Mouse (Mus musculus): ENCODE measurements around the gene Prkd2. TPM values are rescaled to one million over a fixed set of nuclear protein-coding genes. Genes with fewer than 3 reads are reported as not detected.

The Prkd2 gene
- polyA plus RNA-seq, 1 experiment from 2014 or later = 11.1 TPM

DNA sequence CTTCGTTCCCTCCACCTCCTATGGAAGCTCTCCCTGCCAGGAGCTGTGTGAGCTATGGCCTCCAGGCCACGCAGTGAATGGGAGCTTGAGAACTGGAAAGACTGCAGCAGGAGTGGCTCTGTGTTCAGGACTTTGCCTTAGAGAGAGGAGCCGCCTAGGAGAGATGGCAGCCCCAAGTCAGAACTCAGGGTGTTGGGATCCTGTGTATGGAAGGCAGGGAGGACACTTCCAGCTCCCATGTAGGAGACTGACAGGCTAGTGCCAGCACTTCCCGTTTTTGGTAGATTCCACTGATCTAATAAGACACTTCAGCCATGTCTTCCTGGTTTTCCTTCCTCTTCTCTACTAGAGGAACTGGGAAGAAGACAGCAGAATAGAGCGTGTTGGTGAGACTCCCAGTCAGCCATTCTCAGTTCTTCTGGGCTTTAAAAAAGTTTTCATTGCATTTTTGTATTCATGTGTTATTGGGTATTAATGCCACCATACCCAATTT, 22.4 kb upstream of the Prkd2 start:
- H3K9ac ChIP-seq (ENCODE audit: low read length) = no peak overlapping the region; the same call in 1 of the 2 replicates
- no peak overlapping the region for H3K4me2 ChIP-seq (ENCODE audit: low read depth, low read length)
- peaks cover 34% of the 10 kb centered on the region for H3K4me1 ChIP-seq (ENCODE audit: control insufficient read depth, insufficient read depth, low read length)

GRCm38 (mm10) chr7:16821091-16821490, 21.6 kb upstream of the Prkd2 start:
- no peak overlapping the region for H3K4me2 ChIP-seq (ENCODE audit: low read depth, low read length)
- peak overlapping the region; percentile 13; the same call in 1 of the 2 replicates for H3K27ac ChIP-seq (ENCODE audit: low read length)
- no peaks in the 10 kb centered on the region for H3K9me3 ChIP-seq (replicated peaks; ENCODE audit: control insufficient read depth, low read length)
- H3K27me3 ChIP-seq (ENCODE audit: control insufficient read depth, insufficient read depth, low read length) = no peaks in the 10 kb centered on the region
- no peak overlapping the region for H3K4me3 ChIP-seq (replicated peaks; ENCODE audit: low read length)
- WGBS = 57% methylated on average over 3 of the region's 3 CpGs
- H3K9ac ChIP-seq (ENCODE audit: low read length) = no peak overlapping the region
- 0 out of 2 replicates have a peak, but pooled peaks cover 3% of the 10 kb centered on the region for H3K36me3 ChIP-seq (ENCODE audit: control insufficient read depth, insufficient read depth, low read length)
- no peak for ATAC-seq (ENCODE audit: insufficient read depth, low FRiP score)
- peaks cover 31% of the 10 kb centered on the region for H3K4me1 ChIP-seq (ENCODE audit: control insufficient read depth, insufficient read depth, low read length)

More for the DNA sequence above, 22.4 kb upstream of the Prkd2 start:
- Histone ChIP-seq H3K9me3 (replicated peaks; ENCODE audit: control insufficient read depth, low read length) (no peaks in the 10 kb centered on the region), H3K4me3 (replicated peaks; ENCODE audit: low read length) (no peak overlapping the region), H3K27me3 (ENCODE audit: control insufficient read depth, insufficient read depth, low read length) (no peaks in the 10 kb centered on the region), H3K27ac (ENCODE audit: low read length) (no peak overlapping the region), H3K36me3 (ENCODE audit: control insufficient read depth, insufficient read depth, low read length) (0 out of 2 replicates have a peak, but pooled peaks cover 3% of the 10 kb centered on the region)
- WGBS = 72% methylated on average over 5 of the region's 5 CpGs
- no peak for ATAC-seq (ENCODE audit: insufficient read depth, low FRiP score)

DNA sequence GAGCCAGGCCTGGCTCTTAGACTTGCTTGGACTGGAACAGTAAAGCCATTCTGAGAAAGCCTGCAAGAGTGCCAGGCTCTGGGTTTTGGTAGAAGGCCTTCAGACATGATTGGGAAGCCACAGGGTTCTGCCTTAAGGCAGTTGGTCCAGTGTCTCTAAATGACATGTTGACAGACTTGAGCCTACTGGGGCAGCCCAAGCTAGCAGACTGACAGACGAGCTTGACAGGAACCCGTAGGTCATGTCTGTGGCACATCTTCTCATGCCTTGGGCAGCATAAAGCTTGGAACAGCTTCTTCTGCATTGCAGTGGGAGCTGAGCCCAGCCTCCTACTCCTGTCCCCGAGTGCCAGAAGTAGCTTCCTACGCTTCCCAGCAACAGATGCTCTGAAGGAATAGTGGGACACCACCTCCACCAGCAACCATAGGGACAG, 21.0 kb upstream of the Prkd2 start:
- whole genome bisulfite sequencing = 66% methylated on average over 4 of the region's 4 CpGs
- Histone ChIP-seq H3K4me1 (ENCODE audit: control insufficient read depth, insufficient read depth, low read length) (peaks cover 31% of the 10 kb centered on the region), H3K9me3 (replicated peaks; ENCODE audit: control insufficient read depth, low read length) (no peaks in the 10 kb centered on the region), H3K27ac (ENCODE audit: low read length) (no peak overlapping the region), H3K4me2 (ENCODE audit: low read depth, low read length) (no peak overlapping the region), H3K4me3 (replicated peaks; ENCODE audit: low read length) (no peak overlapping the region), H3K9ac (ENCODE audit: low read length) (no peak overlapping the region), H3K36me3 (ENCODE audit: control insufficient read depth, insufficient read depth, low read length) (0 out of 2 replicates have a peak, but pooled peaks cover 3% of the 10 kb centered on the region), H3K27me3 (ENCODE audit: control insufficient read depth, insufficient read depth, low read length) (no peaks in the 10 kb centered on the region)
- no peak for ATAC-seq (ENCODE audit: insufficient read depth, low FRiP score)

DNA sequence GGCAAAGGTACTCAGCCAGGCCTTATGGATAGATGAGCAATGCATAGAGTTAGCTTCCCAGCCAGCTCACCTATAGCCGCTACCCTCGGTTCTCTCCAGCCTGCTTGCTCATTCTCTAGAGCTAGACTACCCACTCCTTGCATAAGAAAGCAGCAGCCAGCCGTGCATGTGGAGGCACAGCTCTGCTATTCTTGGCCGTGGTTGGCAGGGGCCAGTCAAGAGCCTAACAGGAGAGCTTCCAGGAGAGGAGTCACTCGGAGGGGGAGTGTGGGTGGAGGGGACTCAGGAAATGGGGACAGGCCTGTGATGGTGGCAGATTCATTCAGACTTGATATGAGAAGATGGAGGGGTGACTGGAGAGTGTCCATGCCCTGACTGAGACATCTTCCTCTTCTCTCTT, 19.0 kb upstream of the Prkd2 start:
- no peak overlapping the region for H3K9ac ChIP-seq (ENCODE audit: low read length)
- H3K4me3 ChIP-seq (replicated peaks; ENCODE audit: low read length) = no peak overlapping the region
- H3K4me2 ChIP-seq (ENCODE audit: low read depth, low read length) = no peak overlapping the region
- 79% methylated on average over 5 of the region's 5 CpGs for WGBS
- peaks cover 14% of the 10 kb centered on the region for H3K4me1 ChIP-seq (ENCODE audit: control insufficient read depth, insufficient read depth, low read length)
- ATAC-seq (ENCODE audit: insufficient read depth, low FRiP score) = no peak
- peaks cover 8% of the 10 kb centered on the region; the same call in 1 of the 2 replicates for H3K36me3 ChIP-seq (ENCODE audit: control insufficient read depth, insufficient read depth, low read length)
- H3K9me3 ChIP-seq (replicated peaks; ENCODE audit: control insufficient read depth, low read length) = no peaks in the 10 kb centered on the region
- H3K27ac ChIP-seq (ENCODE audit: low read length) = no peak overlapping the region
- no peaks in the 10 kb centered on the region for H3K27me3 ChIP-seq (ENCODE audit: control insufficient read depth, insufficient read depth, low read length)

DNA sequence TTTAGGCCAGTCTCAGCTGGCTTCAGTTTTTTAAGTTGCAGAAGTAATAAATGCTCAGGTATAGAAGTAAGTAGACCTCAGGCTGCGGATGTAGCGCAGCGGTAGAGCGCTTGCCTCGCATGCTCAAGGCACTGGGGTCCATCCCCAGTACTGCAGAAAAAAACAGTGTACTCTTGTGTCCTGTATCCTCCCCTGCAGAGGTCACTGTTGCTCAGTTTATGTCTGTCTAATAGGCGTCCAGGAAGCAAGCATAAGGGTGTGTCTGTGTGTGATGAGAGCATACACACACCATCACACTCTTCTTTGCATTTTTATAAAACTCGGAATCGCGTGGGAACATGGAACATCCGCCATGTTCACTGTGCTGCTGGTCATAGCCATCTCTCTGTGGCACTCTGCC, 16.9 kb upstream of the Prkd2 start:
- Histone ChIP-seq H3K27ac (ENCODE audit: low read length) (no peak overlapping the region), H3K27me3 (ENCODE audit: control insufficient read depth, insufficient read depth, low read length) (no peaks in the 10 kb centered on the region), H3K36me3 (ENCODE audit: control insufficient read depth, insufficient read depth, low read length) (peaks cover 20% of the 10 kb centered on the region; the same call in 1 of the 2 replicates), H3K9me3 (replicated peaks; ENCODE audit: control insufficient read depth, low read length) (no peaks in the 10 kb centered on the region), H3K4me3 (replicated peaks; ENCODE audit: low read length) (no peak overlapping the region), H3K4me1 (ENCODE audit: control insufficient read depth, insufficient read depth, low read length) (no peaks in the 10 kb centered on the region; the same call in 1 of the 2 replicates), H3K9ac (ENCODE audit: low read length) (no peak overlapping the region), H3K4me2 (ENCODE audit: low read depth, low read length) (no peak overlapping the region)
- 82% methylated on average over 10 of the region's 10 CpGs for WGBS
- ATAC-seq (ENCODE audit: insufficient read depth, low FRiP score) = no peak

DNA sequence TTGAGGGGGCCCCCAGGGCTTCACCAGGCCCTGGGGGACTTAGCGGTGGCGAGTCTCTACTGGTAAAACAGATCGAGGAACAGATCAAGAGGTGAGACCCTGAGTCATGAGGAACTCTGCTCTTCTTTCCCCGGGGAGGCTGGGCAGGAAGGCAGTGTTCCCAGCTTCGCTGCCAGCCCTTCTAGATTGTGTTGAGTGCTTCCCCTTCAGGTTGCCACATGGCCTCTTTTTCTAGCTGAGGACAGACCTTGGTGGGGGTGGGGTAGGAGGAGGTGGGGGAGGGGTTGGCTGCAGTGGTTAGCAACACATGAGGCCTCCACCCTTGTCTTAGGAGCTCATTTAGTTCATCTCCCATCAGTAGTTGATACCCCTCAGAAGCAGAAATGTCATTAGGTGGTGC, 16.1 kb upstream of the Prkd2 start:
- Histone ChIP-seq H3K36me3 (ENCODE audit: control insufficient read depth, insufficient read depth, low read length) (peaks cover 27% of the 10 kb centered on the region), H3K9ac (ENCODE audit: low read length) (no peak overlapping the region), H3K9me3 (replicated peaks; ENCODE audit: control insufficient read depth, low read length) (no peaks in the 10 kb centered on the region), H3K27me3 (ENCODE audit: control insufficient read depth, insufficient read depth, low read length) (no peaks in the 10 kb centered on the region), H3K4me1 (ENCODE audit: control insufficient read depth, insufficient read depth, low read length) (no peaks in the 10 kb centered on the region; the same call in 1 of the 2 replicates), H3K4me3 (replicated peaks; ENCODE audit: low read length) (no peak overlapping the region), H3K27ac (ENCODE audit: low read length) (no peak overlapping the region), H3K4me2 (ENCODE audit: low read depth, low read length) (no peak overlapping the region)
- WGBS = 79% methylated on average over 5 of the region's 5 CpGs
- no peak for ATAC-seq (ENCODE audit: insufficient read depth, low FRiP score)

- H3K4me2 ChIP-seq (ENCODE audit: low read depth, low read length) = no peak overlapping the region
- 70% methylated on average over 4 of the region's 4 CpGs for WGBS
- no peak overlapping the region for H3K9ac ChIP-seq (ENCODE audit: low read length)
- H3K4me1 ChIP-seq (ENCODE audit: control insufficient read depth, insufficient read depth, low read length) = no peaks in the 10 kb centered on the region; the same call in 1 of the 2 replicates
- no peak overlapping the region for H3K4me3 ChIP-seq (replicated peaks; ENCODE audit: low read length)
- H3K27me3 ChIP-seq (ENCODE audit: control insufficient read depth, insufficient read depth, low read length) = no peaks in the 10 kb centered on the region
- peaks cover 33% of the 10 kb centered on the region for H3K36me3 ChIP-seq (ENCODE audit: control insufficient read depth, insufficient read depth, low read length)
- no peak for ATAC-seq (ENCODE audit: insufficient read depth, low FRiP score)
- no peaks in the 10 kb centered on the region for H3K9me3 ChIP-seq (replicated peaks; ENCODE audit: control insufficient read depth, low read length)
- no peak overlapping the region for H3K27ac ChIP-seq (ENCODE audit: low read length)
Measured at GRCm38 (mm10) chr7:16827274-16827673, 15.4 kb upstream of the Prkd2 start.

DNA sequence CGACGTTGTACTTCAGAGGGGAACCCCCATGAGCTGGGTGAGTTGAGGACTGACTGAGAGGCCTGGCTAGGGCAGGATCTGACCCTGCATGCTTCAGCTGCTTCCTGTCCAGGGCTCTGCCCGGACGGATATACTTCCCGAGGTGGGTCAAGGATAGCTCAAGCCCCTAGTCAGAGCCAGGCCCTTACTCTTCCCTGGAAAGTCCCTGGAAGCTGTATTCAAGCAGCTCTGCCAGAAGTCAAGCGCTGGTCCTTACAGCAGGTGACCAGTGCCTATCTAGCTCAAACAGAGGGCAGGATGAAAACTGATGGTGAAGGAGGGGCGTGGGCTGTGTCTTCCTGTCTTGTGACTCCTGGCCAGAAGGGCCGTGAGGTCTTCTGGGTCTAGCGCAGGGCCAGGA, 12.3 kb upstream of the Prkd2 start:
- H3K4me3 ChIP-seq (replicated peaks; ENCODE audit: low read length) = no peak overlapping the region
- no peak for ATAC-seq (ENCODE audit: insufficient read depth, low FRiP score)
- H3K27ac ChIP-seq (ENCODE audit: low read length) = no peak overlapping the region
- no peaks in the 10 kb centered on the region for H3K9me3 ChIP-seq (replicated peaks; ENCODE audit: control insufficient read depth, low read length)
- no peak overlapping the region for H3K9ac ChIP-seq (ENCODE audit: low read length)
- peaks cover 46% of the 10 kb centered on the region for H3K36me3 ChIP-seq (ENCODE audit: control insufficient read depth, insufficient read depth, low read length)
- H3K4me1 ChIP-seq (ENCODE audit: control insufficient read depth, insufficient read depth, low read length) = no peaks in the 10 kb centered on the region; the same call in 1 of the 2 replicates
- H3K4me2 ChIP-seq (ENCODE audit: low read depth, low read length) = no peak overlapping the region
- H3K27me3 ChIP-seq (ENCODE audit: control insufficient read depth, insufficient read depth, low read length) = no peaks in the 10 kb centered on the region
- WGBS = 81% methylated on average over 9 of the region's 9 CpGs

- Histone ChIP-seq H3K36me3 (ENCODE audit: control insufficient read depth, insufficient read depth, low read length) (peaks cover 30% of the 10 kb centered on the region), H3K4me2 (ENCODE audit: low read depth, low read length) (no peak overlapping the region), H3K4me1 (ENCODE audit: control insufficient read depth, insufficient read depth, low read length) (peaks cover 9% of the 10 kb centered on the region), H3K27me3 (ENCODE audit: control insufficient read depth, insufficient read depth, low read length) (no peaks in the 10 kb centered on the region), H3K27ac (ENCODE audit: low read length) (no peak overlapping the region), H3K4me3 (replicated peaks; ENCODE audit: low read length) (no peak overlapping the region), H3K9ac (ENCODE audit: low read length) (no peak overlapping the region), H3K9me3 (replicated peaks; ENCODE audit: control insufficient read depth, low read length) (no peaks in the 10 kb centered on the region)
- 89% methylated on average over 18 of the region's 18 CpGs for whole genome bisulfite sequencing
- ATAC-seq (ENCODE audit: insufficient read depth, low FRiP score) = no peak
Measured at GRCm38 (mm10) chr7:16837916-16838803, 4.5 kb upstream of the Prkd2 start.

Data from stomach, embryonic 16.5 days (tissue).